Mouse (Mus musculus) cerebellum, adult 18-20 months (tissue): ENCODE data around the gene Abcc4.
A peak's percentile ranks its signal among the peaks of the same experiment; 100 is the strongest.

Experiments
- DNase-seq, 2 experiments: peaks; one replicate each; pipeline ENCODE4 v3.0.0; 2021

Abcc4 gene

GRCm38 (mm10) chr14:118710945-118711344, 4.9 kb upstream of the Abcc4 start:
- no peak for DNase-seq

- peak; percentile 77 to 84 for DNase-seq
Observed at GRCm38 (mm10) chr14:118709736-118710135, 3.7 kb upstream of the Abcc4 start.

GRCm38 (mm10) chr14:118708126-118708525, 2.1 kb upstream of the Abcc4 start:
- no peak for DNase-seq

GRCm38 (mm10) chr14:118706962-118707361, 943 bp upstream of the Abcc4 start:
- no peak for DNase-seq

GRCm38 (mm10) chr14:118705465-118705807, 583 bp downstream of the Abcc4 start:
- no peak for DNase-seq

- DNase-seq: no peak
Observed at GRCm38 (mm10) chr14:118703363-118703762, 2.7 kb downstream of the Abcc4 start.

GRCm38 (mm10) chr14:118701991-118702608, 3.9 kb downstream of the Abcc4 start:
- no peak for DNase-seq

GRCm38 (mm10) chr14:118700576-118700975, 5.4 kb downstream of the Abcc4 start:
- DNase-seq: no peak

GRCm38 (mm10) chr14:118699963-118700362, 6.1 kb downstream of the Abcc4 start:
- DNase-seq: no peak

- DNase-seq: no peak
Observed at GRCm38 (mm10) chr14:118699508-118699907, 6.5 kb downstream of the Abcc4 start.

GRCm38 (mm10) chr14:118696556-118697289, 9.3 kb downstream of the Abcc4 start:
- DNase-seq: peak; percentile 54 to 61

- DNase-seq: no peak
Observed at GRCm38 (mm10) chr14:118695866-118696265, 10.2 kb downstream of the Abcc4 start.

GRCm38 (mm10) chr14:118694321-118694720, 11.7 kb downstream of the Abcc4 start:
- DNase-seq: no peak

GRCm38 (mm10) chr14:118691910-118692309, 14.1 kb downstream of the Abcc4 start:
- no peak for DNase-seq

GRCm38 (mm10) chr14:118691404-118691803, 14.6 kb downstream of the Abcc4 start:
- no peak for DNase-seq

- no peak for DNase-seq
Observed at GRCm38 (mm10) chr14:118690921-118691320, 15.1 kb downstream of the Abcc4 start.

GRCm38 (mm10) chr14:118690336-118690735, 15.7 kb downstream of the Abcc4 start:
- no peak for DNase-seq

GRCm38 (mm10) chr14:118688643-118689042, 17.4 kb downstream of the Abcc4 start:
- DNase-seq: no peak

- DNase-seq: no peak
Observed at GRCm38 (mm10) chr14:118686861-118687260, 19.2 kb downstream of the Abcc4 start.

GRCm38 (mm10) chr14:118685572-118685971, 20.4 kb downstream of the Abcc4 start:
- no peak for DNase-seq

- no peak for DNase-seq
Observed at GRCm38 (mm10) chr14:118682339-118683034, 23.5 kb downstream of the Abcc4 start.

GRCm38 (mm10) chr14:118681087-118681486, 24.9 kb downstream of the Abcc4 start:
- no peak for DNase-seq

- no peak for DNase-seq
Observed at GRCm38 (mm10) chr14:118678279-118678985, 27.6 kb downstream of the Abcc4 start.
